Mouse (Mus musculus) midbrain, embryonic 11.5 days (tissue): ENCODE results near the gene Spop. TPM values are rescaled to one million over a fixed set of nuclear protein-coding genes. Genes with fewer than 3 reads are reported as not detected.
A peak's percentile ranks its signal among the peaks of the same experiment; 100 is the strongest.

ENCODE experiments used
- ATAC-seq: fragments of 200-750 bp; cut with Nextera tagmentation; 2 replicates; pipeline ENCODE4 v1.8.0; 2017; ENCODE audit warnings: moderate TSS enrichment, moderate library complexity; ENCODE audit not compliant: low FRiP score
- DNase-seq: peaks from one replicate; pipeline ENCODE4 v3.0.0; 2015; ENCODE audit warnings: low spot score; ENCODE audit errors: missing footprints
- H3K27ac ChIP-seq: fragments of 300-500 bp; sonication (generic); 2 replicates; pipeline ENCODE4 v1.5.1; 2014; ENCODE audit warnings: low read depth, low read length
- H3K27me3 ChIP-seq: fragments of 300-500 bp; sonication (generic); 2 replicates; pipeline ENCODE4 v1.6.1; 2014; ENCODE audit warnings: mild to moderate bottlenecking, low read length, moderate library complexity, mixed read lengths; ENCODE audit not compliant: control insufficient read depth, insufficient read depth
- H3K36me3 ChIP-seq: fragments of 300-500 bp; sonication (generic); 2 replicates; pipeline ENCODE4 v1.6.1; 2014; ENCODE audit warnings: mild to moderate bottlenecking, low read length, moderate library complexity, mixed read lengths; ENCODE audit not compliant: control insufficient read depth, insufficient read depth
- H3K4me1 ChIP-seq: fragments of 300-500 bp; sonication (generic); 2 replicates; pipeline ENCODE4 v1.6.1; 2014; ENCODE audit warnings: low read length; ENCODE audit not compliant: control insufficient read depth, insufficient read depth
- H3K4me2 ChIP-seq: fragments of 300-500 bp; sonication (generic); 2 replicates; pipeline ENCODE4 v1.6.1; 2014; ENCODE audit warnings: mild to moderate bottlenecking, moderate library complexity
- H3K4me3 ChIP-seq: fragments of 300-500 bp; sonication (generic); 2 replicates; pipeline ENCODE4 v1.5.1; 2014; ENCODE audit warnings: low read depth, low read length
- H3K9ac ChIP-seq: fragments of 300-500 bp; sonication (generic); 2 replicates; pipeline ENCODE4 v1.6.1; 2014; ENCODE audit warnings: low read length
- H3K9me3 ChIP-seq: fragments of 300-500 bp; sonication (generic); 2 replicates; pipeline ENCODE4 v1.6.1; 2016; ENCODE audit warnings: low read length; ENCODE audit not compliant: control insufficient read depth
- WGBS: fragments of 180-500 bp; shearing (Covaris S2); extraction: QIAGEN DNeasy Blood & Tissue Kit; methylation state at CpG from one replicate; pipeline ENCODE4 v1.1.7; 2014; 5-methylcytosine and 5-hydroxymethylcytosine counted together
- polyA plus RNA-seq: library from polyadenylated mRNA; unstranded; fragments of >200 nt; fragmentation: Nextera tagmentation; extraction: Ambion mirVana; gene quantifications from 2 replicates; pipeline ENCODE4 v1.2.1, GENCODE M21; 2014

Gene Spop
- polyA plus RNA-seq, 1 experiment from 2014 or later, result 132 TPM

DNA sequence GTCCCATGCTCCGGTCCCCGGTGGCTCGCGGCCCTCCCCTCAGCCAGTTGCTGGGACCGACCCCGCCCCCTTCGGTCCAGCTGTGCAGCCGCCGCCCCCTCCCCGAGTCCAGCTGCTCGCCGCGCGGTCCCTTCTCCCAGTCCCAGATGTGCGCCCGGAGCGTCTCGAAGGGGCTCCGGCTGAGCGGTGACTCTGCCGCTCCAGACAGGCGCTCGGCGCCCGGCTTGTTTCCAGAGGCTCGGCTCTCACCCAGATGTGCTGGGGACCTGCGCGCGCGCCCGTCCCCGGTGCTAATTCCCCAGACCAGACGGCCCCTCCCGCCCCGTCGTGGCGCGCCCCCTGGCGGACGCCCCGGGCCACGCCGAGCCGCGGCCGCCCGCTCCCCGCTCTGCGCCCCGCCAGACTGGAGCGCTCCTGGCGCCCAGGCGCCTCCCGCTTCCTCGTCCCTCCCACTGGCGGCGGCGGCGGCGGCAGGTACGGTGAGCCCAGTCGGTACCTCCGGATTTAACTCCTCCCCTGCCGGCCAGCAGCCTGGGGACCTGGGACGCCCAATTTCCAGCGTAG, 100.5 kb downstream of the Spop start, which contains the start of gene Nxph3:
TSS of gene Nxph3 (minus strand) at position 273 of the 564 bp plus-strand sequence.
- Histone ChIP-seq H3K4me3 (peak within 1 kb of the TSS; percentile 47), H3K27me3 (peaks cover 39% of the 10 kb centered on the region), H3K4me2 (peak within 1 kb of the TSS; percentile 56), H3K9me3 (no peaks in the 10 kb centered on the region), H3K9ac (peak within 1 kb of the TSS; percentile 34), H3K36me3 (no peaks in the 10 kb centered on the region), H3K4me1 (peaks cover 37% of the 10 kb centered on the region), H3K27ac (no peak within 1 kb of the TSS)
- ATAC-seq (peak; percentile 52), DNase-seq (peak; percentile 98)
- WGBS, result 1% methylated on average over 62 of the region's 66 CpGs

GRCm38 (mm10) chr11:95515376-95516323, 101.8 kb downstream of the Spop start:
- DNase-seq, result peak; percentile 90
- peaks cover 37% of the 10 kb centered on the region for H3K4me1 ChIP-seq
- 27% methylated on average over 17 of the region's 17 CpGs for WGBS
- no peak overlapping the region for H3K4me3 ChIP-seq
- H3K9me3 ChIP-seq, result no peaks in the 10 kb centered on the region
- H3K36me3 ChIP-seq, result no peaks in the 10 kb centered on the region
- H3K9ac ChIP-seq, result no peak overlapping the region
- no peak overlapping the region for H3K4me2 ChIP-seq
- H3K27ac ChIP-seq, result no peak overlapping the region
- peaks cover 39% of the 10 kb centered on the region for H3K27me3 ChIP-seq
- ATAC-seq, result no peak

GRCm38 (mm10) chr11:95516491-95516911, 102.6 kb downstream of the Spop start:
- no peak overlapping the region for H3K27ac ChIP-seq
- H3K4me1 ChIP-seq, result peaks cover 37% of the 10 kb centered on the region
- no peak overlapping the region for H3K4me3 ChIP-seq
- no peak overlapping the region for H3K4me2 ChIP-seq
- DNase-seq (no peak), ATAC-seq (no peak)
- peaks cover 39% of the 10 kb centered on the region for H3K27me3 ChIP-seq
- H3K9me3 ChIP-seq, result no peaks in the 10 kb centered on the region
- H3K9ac ChIP-seq, result 0 out of 2 replicates have a peak overlapping the region, but pooled peaks have one; percentile 35
- 2% methylated on average over 5 of the region's 5 CpGs for WGBS
- no peaks in the 10 kb centered on the region for H3K36me3 ChIP-seq

GRCm38 (mm10) chr11:95517162-95517561, 103.3 kb downstream of the Spop start:
- no peak overlapping the region for H3K27ac ChIP-seq
- peaks cover 39% of the 10 kb centered on the region for H3K27me3 ChIP-seq

GRCm38 (mm10) chr11:95519299-95519698, 105.4 kb downstream of the Spop start:
- Histone ChIP-seq H3K27ac (no peak overlapping the region), H3K9ac (no peak overlapping the region), H3K4me2 (no peak overlapping the region), H3K4me1 (peaks cover 28% of the 10 kb centered on the region), H3K27me3 (peaks cover 21% of the 10 kb centered on the region), H3K9me3 (no peaks in the 10 kb centered on the region), H3K36me3 (no peaks in the 10 kb centered on the region), H3K4me3 (no peak overlapping the region)
- DNase-seq (no peak), ATAC-seq (no peak)
- WGBS, result 70% methylated on average over 10 of the region's 10 CpGs

More at GRCm38 (mm10) chr11:95517162-95517561, 103.3 kb downstream of the Spop start:
- Histone ChIP-seq H3K4me3 (no peak overlapping the region), H3K4me2 (no peak overlapping the region), H3K4me1 (peaks cover 37% of the 10 kb centered on the region), H3K36me3 (no peaks in the 10 kb centered on the region), H3K9ac (no peak overlapping the region), H3K9me3 (no peaks in the 10 kb centered on the region)
- 62% methylated on average over 6 of the region's 6 CpGs for WGBS
- ATAC-seq (no peak), DNase-seq (no peak)

- Histone ChIP-seq H3K27ac (no peak overlapping the region), H3K4me1 (peaks cover 22% of the 10 kb centered on the region), H3K36me3 (no peaks in the 10 kb centered on the region), H3K27me3 (peaks cover 14% of the 10 kb centered on the region), H3K9ac (no peak overlapping the region; the same call in 1 of the 2 replicates), H3K4me3 (no peak overlapping the region), H3K4me2 (no peak overlapping the region), H3K9me3 (no peaks in the 10 kb centered on the region)
- 56% methylated on average over 3 of the region's 3 CpGs for WGBS
- ATAC-seq, result no peak
- DNase-seq, result no peak
These were observed 106.1 kb downstream of the Spop start for GRCm38 (mm10) chr11:95519996-95520395.

- DNase-seq (peak; percentile 100), ATAC-seq (peak; percentile 78)
- Histone ChIP-seq H3K36me3 (no peaks in the 10 kb centered on the region), H3K4me2 (peak overlapping the region; percentile 34), H3K4me1 (peaks cover 16% of the 10 kb centered on the region), H3K9me3 (no peaks in the 10 kb centered on the region), H3K27ac (no peak overlapping the region), H3K9ac (peak overlapping the region; percentile 9; the same call in 1 of the 2 replicates), H3K4me3 (peak overlapping the region; percentile 8; the same call in 1 of the 2 replicates), H3K27me3 (peaks cover 8% of the 10 kb centered on the region)
- 5% methylated on average over 27 of the region's 27 CpGs for WGBS
These were observed 106.7 kb downstream of the Spop start for GRCm38 (mm10) chr11:95520456-95521072.

DNA sequence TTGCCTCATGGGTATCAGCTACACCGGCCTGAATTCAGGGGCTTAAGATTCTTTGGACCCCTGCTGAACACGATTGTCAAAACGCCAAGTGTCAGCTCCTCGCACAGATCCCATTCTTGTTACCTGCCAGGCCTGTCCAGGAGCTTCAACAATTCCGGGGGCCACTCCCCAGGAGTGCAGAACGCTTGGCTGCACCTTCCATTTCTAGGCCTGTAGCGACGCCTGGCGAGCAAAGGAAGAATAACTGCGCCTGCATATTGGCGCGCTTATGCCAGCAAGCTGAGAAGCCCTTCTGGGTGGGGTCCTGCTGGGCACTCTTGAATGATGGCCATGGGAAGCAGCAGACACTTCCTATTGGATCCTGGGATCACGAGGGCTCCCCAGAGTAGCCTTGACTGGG, 107.7 kb downstream of the Spop start:
- Histone ChIP-seq H3K4me1 (peaks cover 7% of the 10 kb centered on the region), H3K4me3 (0 out of 2 replicates have a peak overlapping the region, but pooled peaks have one; percentile 1), H3K36me3 (no peaks in the 10 kb centered on the region), H3K27ac (no peak overlapping the region), H3K4me2 (peak overlapping the region; percentile 27), H3K9me3 (no peaks in the 10 kb centered on the region), H3K27me3 (no peaks in the 10 kb centered on the region; the same call in 1 of the 2 replicates), H3K9ac (no peak overlapping the region)
- under 1% methylated on average over 13 of the region's 13 CpGs for WGBS
- DNase-seq, result peak; percentile 96
- peak; percentile 49; the same call in 1 of the 2 replicates for ATAC-seq
